Mouse (Mus musculus): ENCODE data around the gene Ppih.

GRCm38 (mm10) chr4:119292771-119293573 is 27.4 kb downstream of the Ppih start:
- TF ChIP-seq USF1 (IDR thresholded peaks at IDR 0.05; ENCODE audit: low read depth) (no peak), POLR2A (IDR thresholded peaks at IDR 0.05; ENCODE audit: insufficient read length, low read depth) (no peak), POLR2AphosphoS2 (IDR thresholded peaks at IDR 0.05; ENCODE audit: insufficient read length, low read depth) (peak; percentile 15), MYOD1 (IDR thresholded peaks at IDR 0.05; ENCODE audit: control insufficient read depth in 1 of 3, insufficient read length in 2 of 3, low read depth in 2 of 3) (no peak)
